Mouse (Mus musculus): ENCODE measurements around the gene Cyp2c68. TPM values are rescaled to one million over a fixed set of nuclear protein-coding genes. Genes with fewer than 3 reads are reported as not detected.

Gene Cyp2c68
- polyA plus RNA-seq, 1 experiment from 2014 or later = 0.20 TPM

Other genes starting within 250 kb of the Cyp2c68 start
- gene Cyp2c39, start 230.2 kb downstream of the Cyp2c68 start, polyA plus RNA-seq (2015; fragmentation: Nextera tagmentation; extraction: Ambion mirVana) = not detected in 2 replicates
- gene Cyp2c67, start 92.0 kb downstream of the Cyp2c68 start, polyA plus RNA-seq (2015; fragmentation: Nextera tagmentation; extraction: Ambion mirVana) = not detected in 2 replicates
- not detected in 2 replicates for gene Cyp2c40, start 71.8 kb upstream of the Cyp2c68 start, polyA plus RNA-seq (2015; fragmentation: Nextera tagmentation; extraction: Ambion mirVana)
- gene Cyp2c69, start 145.7 kb upstream of the Cyp2c68 start, polyA plus RNA-seq (2015; fragmentation: Nextera tagmentation; extraction: Ambion mirVana) = not detected in 2 replicates

Measured in lung, embryonic 16.5 days (tissue).